Mouse (Mus musculus) heart, embryonic 13.5 days (tissue): ENCODE results near the gene Rpl9-ps1. TPM values are rescaled to one million over a fixed set of nuclear protein-coding genes. Genes with fewer than 3 reads are reported as not detected.

Source experiments
- ATAC-seq: fragments of 200-750 bp; cut with Nextera tagmentation; 2 replicates; pipeline ENCODE4 v1.8.0; 2017; ENCODE audit warnings: moderate TSS enrichment; ENCODE audit not compliant: insufficient number of reproducible peaks, low FRiP score, low TSS enrichment; ENCODE audit errors: extremely low read depth
- H3K27ac ChIP-seq: fragments of 300-500 bp; sonication (generic); replicated peaks from 2 replicates; pipeline ENCODE4 v1.5.1; 2015; ENCODE audit warnings: moderate library complexity, mild to moderate bottlenecking, inconsistent platforms
- H3K27me3 ChIP-seq: fragments of 300-500 bp; sonication (generic); replicated peaks from 2 replicates; pipeline ENCODE4 v1.6.1; 2015; ENCODE audit warnings: mild to moderate bottlenecking, inconsistent platforms
- H3K36me3 ChIP-seq: fragments of 300-500 bp; sonication (generic); 2 replicates; pipeline ENCODE4 v1.6.1; 2015; ENCODE audit warnings: mild to moderate bottlenecking, inconsistent platforms
- H3K4me1 ChIP-seq: fragments of 300-500 bp; sonication (generic); 2 replicates; pipeline ENCODE4 v1.6.1; 2015; ENCODE audit warnings: inconsistent platforms
- H3K4me2 ChIP-seq: fragments of 300-500 bp; sonication (generic); 2 replicates; pipeline ENCODE4 v1.6.1; 2015; ENCODE audit warnings: inconsistent platforms, mild to moderate bottlenecking, moderate library complexity
- H3K4me3 ChIP-seq: fragments of 300-500 bp; sonication (generic); 2 replicates; pipeline ENCODE4 v1.5.1; 2015; ENCODE audit warnings: moderate library complexity, mild to moderate bottlenecking, inconsistent platforms
- H3K9ac ChIP-seq: fragments of 300-500 bp; sonication (generic); 2 replicates; pipeline ENCODE4 v1.6.1; 2015; ENCODE audit warnings: inconsistent platforms, mild to moderate bottlenecking, moderate library complexity
- H3K9me3 ChIP-seq: fragments of 300-500 bp; sonication (generic); 2 replicates; pipeline ENCODE4 v1.6.1; 2016; ENCODE audit warnings: inconsistent platforms
- WGBS: fragments of 180-500 bp; shearing (Covaris S2); methylation state at CpG from one replicate; pipeline ENCODE4 v1.1.7; 2015; ENCODE audit warnings: mixed read lengths; 5-methylcytosine and 5-hydroxymethylcytosine counted together
- polyA plus RNA-seq: library from polyadenylated mRNA; unstranded; fragments of >200 nt; fragmentation: Nextera tagmentation; extraction: Ambion mirVana; gene quantifications from 2 replicates; pipeline ENCODE4 v1.2.1, GENCODE M21; 2015

Gene Rpl9-ps1
- polyA plus RNA-seq, 1 experiment from 2014 or later: not detected

DNA sequence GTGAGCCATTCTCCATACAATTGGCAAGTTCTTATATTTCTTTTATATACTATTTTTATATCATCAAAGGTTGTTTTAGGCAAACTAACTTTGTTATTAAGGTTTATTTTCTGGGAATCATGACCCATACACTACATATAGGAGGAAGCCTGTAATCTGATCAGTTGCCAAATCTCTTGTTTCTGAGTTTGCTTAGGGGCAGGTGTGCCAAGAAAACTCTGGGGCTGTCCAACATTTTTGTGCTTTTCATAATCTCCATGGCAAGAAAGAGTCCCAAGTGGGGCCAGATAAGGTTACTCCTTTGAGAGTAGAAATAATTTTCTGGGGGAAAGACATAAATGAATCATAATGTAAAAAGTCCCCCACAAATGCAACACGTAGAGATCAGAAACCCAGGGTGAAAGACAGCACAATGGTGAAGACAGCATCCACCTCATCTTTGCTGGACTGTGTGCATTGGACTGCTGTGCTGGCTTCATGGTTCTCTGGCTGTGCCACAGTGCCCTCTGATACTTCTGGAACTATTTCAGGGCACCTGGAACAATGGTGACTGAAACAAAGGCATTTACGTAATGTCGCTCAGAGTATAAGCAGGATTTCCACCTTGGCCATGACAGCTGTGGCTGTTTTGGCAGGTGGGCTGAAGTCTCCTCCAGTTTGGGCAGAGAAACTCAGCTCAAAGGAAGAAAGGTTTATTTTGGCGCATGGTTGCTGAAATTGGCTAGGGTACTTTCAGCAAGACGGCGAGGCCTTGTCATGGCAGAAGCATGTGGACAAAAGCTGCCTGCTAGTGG lies 1.1 kb upstream of the Rpl9-ps1 start:
- Histone ChIP-seq H3K9ac (no peak overlapping the region), H3K36me3 (no peaks in the 10 kb centered on the region), H3K4me1 (no peaks in the 10 kb centered on the region), H3K27ac (no peak overlapping the region), H3K27me3 (no peaks in the 10 kb centered on the region), H3K4me2 (no peak overlapping the region), H3K9me3 (0 out of 2 replicates have a peak, but pooled peaks cover 4% of the 10 kb centered on the region), H3K4me3 (no peak overlapping the region)
- 87% methylated on average over 6 of the region's 6 CpGs for WGBS
- ATAC-seq: no peak

DNA sequence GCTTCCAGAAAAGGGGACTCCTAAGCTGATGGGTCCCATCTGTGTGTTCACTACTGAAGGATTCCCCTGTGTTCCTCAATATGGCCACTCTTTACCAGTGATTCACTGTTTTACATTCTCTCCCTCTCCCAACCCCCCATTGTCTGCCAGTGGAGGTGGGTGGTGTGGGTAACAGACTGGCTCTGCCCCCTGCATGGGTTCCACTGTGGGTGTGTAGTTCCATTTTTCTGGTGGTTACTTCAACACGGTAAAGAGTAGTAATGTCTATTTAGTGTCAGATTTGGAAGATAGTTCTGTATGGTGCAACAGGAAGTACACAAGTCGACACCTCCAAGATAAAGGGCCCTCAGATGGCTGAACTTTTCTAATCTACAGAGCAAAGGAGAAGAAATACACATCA lies 4.2 kb downstream of the Rpl9-ps1 start:
- no peak overlapping the region for H3K4me3 ChIP-seq
- H3K27ac ChIP-seq: no peak overlapping the region
- no peak overlapping the region for H3K4me2 ChIP-seq
- no peaks in the 10 kb centered on the region for H3K27me3 ChIP-seq
- H3K36me3 ChIP-seq: no peaks in the 10 kb centered on the region
- no peak for ATAC-seq
- no peak overlapping the region for H3K9ac ChIP-seq
- H3K9me3 ChIP-seq: 0 out of 2 replicates have a peak, but pooled peaks cover 4% of the 10 kb centered on the region
- WGBS: 44% methylated on average over 2 of the region's 2 CpGs
- H3K4me1 ChIP-seq: peaks cover 12% of the 10 kb centered on the region

DNA sequence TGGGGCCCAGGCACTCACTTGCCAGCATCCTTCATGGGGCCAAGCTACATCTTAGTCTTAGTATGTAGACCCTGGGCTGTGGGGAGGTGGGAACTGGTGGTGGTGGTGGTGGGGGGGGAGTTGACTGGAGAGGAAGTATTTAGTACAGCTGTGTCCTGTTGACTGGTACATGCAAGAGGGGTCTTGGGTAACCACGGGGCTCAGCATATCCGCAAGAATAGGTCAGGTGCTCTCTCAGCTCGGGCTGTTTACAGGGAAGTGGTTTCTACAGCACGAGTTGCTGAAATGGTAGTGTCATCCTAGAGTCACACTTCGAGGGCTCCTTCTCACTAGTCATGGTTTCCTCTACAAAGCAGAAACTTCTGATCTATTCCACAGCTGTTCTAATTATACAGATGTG lies 5.3 kb downstream of the Rpl9-ps1 start:
- Histone ChIP-seq H3K27me3 (no peaks in the 10 kb centered on the region), H3K27ac (no peak overlapping the region), H3K4me2 (no peak overlapping the region), H3K4me3 (no peak overlapping the region), H3K9me3 (0 out of 2 replicates have a peak, but pooled peaks cover 1% of the 10 kb centered on the region), H3K36me3 (no peaks in the 10 kb centered on the region), H3K4me1 (peaks cover 12% of the 10 kb centered on the region), H3K9ac (no peak overlapping the region)
- 65% methylated on average over 5 of the region's 5 CpGs for WGBS
- ATAC-seq: no peak

DNA sequence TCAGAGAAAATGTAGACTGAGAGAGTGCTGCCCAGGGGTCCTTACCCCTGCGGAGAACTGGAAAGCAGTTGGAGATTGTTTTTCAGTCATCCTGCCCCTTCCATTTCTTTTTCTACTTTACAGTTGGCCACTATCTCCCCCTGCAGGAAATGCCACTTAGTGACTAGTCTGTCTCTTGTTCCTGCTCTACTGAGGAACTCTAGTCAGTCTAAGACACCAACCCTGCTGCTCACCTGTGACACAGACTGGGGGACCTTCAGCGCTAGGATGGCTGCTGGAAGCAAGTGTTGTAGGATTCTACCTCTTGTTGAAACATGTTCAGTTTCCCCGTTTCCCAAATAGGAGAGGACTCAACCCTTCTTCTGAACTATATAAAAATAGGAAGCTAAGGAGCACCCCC lies 5.9 kb downstream of the Rpl9-ps1 start:
- no peak overlapping the region for H3K4me2 ChIP-seq
- no peak for ATAC-seq
- no peak overlapping the region for H3K4me3 ChIP-seq
- H3K4me1 ChIP-seq: peaks cover 12% of the 10 kb centered on the region
- H3K9me3 ChIP-seq: no peaks in the 10 kb centered on the region
- H3K27ac ChIP-seq: no peak overlapping the region
- H3K27me3 ChIP-seq: no peaks in the 10 kb centered on the region
- H3K9ac ChIP-seq: no peak overlapping the region
- WGBS: 59% methylated on average over 3 of the region's 3 CpGs
- H3K36me3 ChIP-seq: no peaks in the 10 kb centered on the region

DNA sequence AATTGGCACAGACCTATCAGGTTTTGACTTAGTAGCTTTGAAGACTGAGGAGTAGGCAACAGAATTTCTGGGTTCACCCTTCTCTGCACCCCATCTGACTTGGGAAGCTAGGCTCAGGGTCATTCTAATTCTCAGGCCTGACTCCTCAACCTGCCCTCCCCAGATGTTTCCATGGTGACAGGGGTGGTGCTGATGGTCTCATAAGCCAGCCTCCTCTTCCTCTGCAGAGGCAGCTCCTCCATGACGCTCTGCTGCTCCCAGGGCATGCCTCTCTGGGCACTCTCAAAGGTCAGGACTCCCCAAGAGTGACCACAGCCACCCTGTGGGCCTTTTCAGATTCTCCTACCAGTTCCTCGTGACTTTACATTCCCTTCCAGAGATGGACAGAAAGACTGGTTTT lies 6.5 kb downstream of the Rpl9-ps1 start:
- no peak for ATAC-seq
- H3K9me3 ChIP-seq: no peaks in the 10 kb centered on the region
- 61% methylated on average over 2 of the region's 2 CpGs for WGBS

DNA sequence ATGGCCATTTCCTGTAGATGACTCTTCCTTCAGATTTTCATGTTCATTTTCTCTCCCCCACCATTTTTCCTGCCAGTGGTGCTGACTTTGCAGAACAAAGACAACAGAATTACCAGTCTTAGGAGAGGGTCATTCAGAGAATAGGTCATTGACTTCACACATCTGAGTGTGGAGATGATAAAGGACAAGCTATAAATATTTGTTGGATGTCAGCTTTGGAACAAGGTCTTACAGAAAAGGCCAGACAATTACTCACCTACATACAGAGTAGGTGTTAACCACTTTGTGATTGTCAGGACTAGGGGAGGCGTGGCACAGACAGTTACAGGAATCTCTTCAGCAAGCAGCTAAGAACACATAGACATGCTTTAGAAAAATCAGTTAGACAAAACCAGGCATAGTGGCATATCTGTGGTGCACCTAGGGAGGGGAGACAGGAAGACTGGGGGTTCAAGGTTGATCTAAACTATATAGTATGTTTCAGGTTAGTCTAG lies 8.6 kb downstream of the Rpl9-ps1 start:
- Histone ChIP-seq H3K4me1 (peaks cover 26% of the 10 kb centered on the region), H3K36me3 (no peaks in the 10 kb centered on the region), H3K4me3 (no peak overlapping the region), H3K4me2 (no peak overlapping the region), H3K9ac (no peak overlapping the region), H3K27me3 (no peaks in the 10 kb centered on the region), H3K9me3 (no peaks in the 10 kb centered on the region), H3K27ac (peak overlapping the region; percentile 39)
- no peak; the same call in 1 of the 2 replicates for ATAC-seq
- WGBS: 48% methylated on average over 1 of the region's 1 CpGs

More for the DNA sequence above, 6.5 kb downstream of the Rpl9-ps1 start:
- H3K9ac ChIP-seq: no peak overlapping the region
- H3K4me2 ChIP-seq: no peak overlapping the region
- peaks cover 16% of the 10 kb centered on the region for H3K4me1 ChIP-seq
- no peaks in the 10 kb centered on the region for H3K36me3 ChIP-seq
- no peak overlapping the region for H3K27ac ChIP-seq
- no peaks in the 10 kb centered on the region for H3K27me3 ChIP-seq
- H3K4me3 ChIP-seq: no peak overlapping the region

DNA sequence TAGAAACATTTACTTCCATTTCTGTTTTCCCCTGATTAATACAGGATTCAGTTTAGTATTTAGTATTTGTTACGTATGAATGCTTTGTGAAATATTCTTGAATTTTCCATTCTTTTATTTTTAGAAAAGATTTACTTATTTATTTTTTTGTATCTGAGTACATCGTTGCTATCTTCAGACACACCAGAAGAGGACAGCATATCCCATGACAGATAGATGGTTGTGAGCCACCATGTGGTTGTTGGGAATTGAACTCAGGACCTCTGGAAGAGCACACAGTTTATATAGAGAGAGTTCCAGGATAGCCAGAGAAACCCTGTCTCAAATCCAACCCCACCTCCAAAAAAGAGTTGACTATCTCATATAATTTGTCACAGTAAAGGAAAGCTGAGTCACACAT lies 10.5 kb downstream of the Rpl9-ps1 start:
- no peaks in the 10 kb centered on the region for H3K27me3 ChIP-seq
- no peak overlapping the region for H3K4me2 ChIP-seq
- no peak overlapping the region for H3K4me3 ChIP-seq
- ATAC-seq: no peak
- no peaks in the 10 kb centered on the region for H3K9me3 ChIP-seq
- H3K27ac ChIP-seq: no peak overlapping the region
- H3K9ac ChIP-seq: no peak overlapping the region
- H3K36me3 ChIP-seq: no peaks in the 10 kb centered on the region
- peaks cover 36% of the 10 kb centered on the region for H3K4me1 ChIP-seq
- WGBS: 79% methylated on average over 2 of the region's 2 CpGs

DNA sequence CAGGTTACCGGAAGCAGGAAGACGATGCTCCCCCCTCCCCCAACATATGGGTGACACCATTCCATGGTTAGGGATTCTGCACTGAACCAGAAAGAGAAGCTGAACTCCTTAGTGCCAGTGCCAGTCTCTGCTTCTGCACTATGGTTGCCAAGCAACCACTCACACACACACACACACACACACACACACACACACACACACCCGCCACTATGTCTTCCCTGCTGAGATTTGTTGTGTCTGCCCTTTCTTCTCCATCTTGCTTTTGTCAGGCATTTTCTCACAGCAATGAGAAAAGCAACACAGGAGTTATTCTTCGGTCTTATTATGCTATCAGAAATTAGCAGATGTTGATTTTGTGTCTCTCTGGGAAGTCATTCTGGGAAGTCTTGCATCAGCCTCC lies 11.0 kb downstream of the Rpl9-ps1 start:
- Histone ChIP-seq H3K27ac (no peak overlapping the region), H3K4me1 (peaks cover 36% of the 10 kb centered on the region), H3K4me2 (no peak overlapping the region), H3K4me3 (no peak overlapping the region), H3K9ac (no peak overlapping the region), H3K27me3 (no peaks in the 10 kb centered on the region), H3K36me3 (no peaks in the 10 kb centered on the region), H3K9me3 (no peaks in the 10 kb centered on the region)
- WGBS: 64% methylated on average over 4 of the region's 4 CpGs
- ATAC-seq: no peak

DNA sequence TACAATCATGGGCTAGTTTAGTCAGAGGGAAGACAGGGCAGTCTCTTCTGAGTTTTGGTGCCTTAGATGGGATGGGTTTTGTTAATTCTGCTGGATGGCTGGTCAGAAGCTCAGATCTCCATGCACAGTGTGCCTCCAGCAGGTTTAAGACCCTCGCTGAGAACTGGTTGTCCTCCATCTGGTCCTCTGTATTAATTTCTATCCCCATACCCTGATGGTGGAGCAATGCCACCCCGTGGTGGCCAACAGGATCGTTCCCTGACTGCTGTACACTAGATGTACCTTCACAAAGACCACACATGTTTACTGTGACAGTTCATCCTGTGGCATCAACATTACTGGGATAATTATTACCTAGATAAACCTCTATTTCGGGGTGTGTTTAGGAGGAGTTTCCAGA lies 12.7 kb downstream of the Rpl9-ps1 start:
- no peak overlapping the region for H3K9ac ChIP-seq
- H3K27me3 ChIP-seq: no peaks in the 10 kb centered on the region
- no peak for ATAC-seq
- 49% methylated on average over 4 of the region's 4 CpGs for WGBS
- H3K4me1 ChIP-seq: peaks cover 35% of the 10 kb centered on the region
- no peak overlapping the region for H3K27ac ChIP-seq
- H3K4me2 ChIP-seq: no peak overlapping the region
- no peaks in the 10 kb centered on the region for H3K9me3 ChIP-seq
- H3K36me3 ChIP-seq: no peaks in the 10 kb centered on the region
- no peak overlapping the region for H3K4me3 ChIP-seq

DNA sequence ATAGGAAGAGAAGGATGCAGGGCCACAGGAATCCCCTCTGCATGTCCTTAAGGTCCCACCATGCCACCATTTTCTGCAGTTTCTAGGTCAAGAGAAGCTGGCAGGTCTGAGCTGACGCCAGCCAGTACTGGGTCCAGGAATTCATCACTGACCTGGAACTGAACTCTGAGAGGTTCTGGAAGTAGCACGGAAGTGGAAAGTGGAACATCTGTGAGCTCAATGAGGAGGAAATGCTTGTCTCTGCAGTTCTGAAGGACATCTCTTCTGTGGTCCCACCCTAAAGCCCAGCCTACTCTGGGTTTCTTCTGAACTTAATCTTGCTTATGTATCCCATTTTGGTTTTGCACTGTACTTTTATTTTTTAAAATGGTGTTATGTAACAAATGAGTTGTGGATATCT lies 14.4 kb downstream of the Rpl9-ps1 start:
- Histone ChIP-seq H3K9me3 (no peaks in the 10 kb centered on the region), H3K27me3 (no peaks in the 10 kb centered on the region), H3K36me3 (no peaks in the 10 kb centered on the region), H3K4me1 (peaks cover 23% of the 10 kb centered on the region), H3K27ac (no peak overlapping the region), H3K9ac (no peak overlapping the region), H3K4me3 (no peak overlapping the region), H3K4me2 (no peak overlapping the region)
- ATAC-seq: no peak
- 62% methylated on average over 2 of the region's 2 CpGs for WGBS

DNA sequence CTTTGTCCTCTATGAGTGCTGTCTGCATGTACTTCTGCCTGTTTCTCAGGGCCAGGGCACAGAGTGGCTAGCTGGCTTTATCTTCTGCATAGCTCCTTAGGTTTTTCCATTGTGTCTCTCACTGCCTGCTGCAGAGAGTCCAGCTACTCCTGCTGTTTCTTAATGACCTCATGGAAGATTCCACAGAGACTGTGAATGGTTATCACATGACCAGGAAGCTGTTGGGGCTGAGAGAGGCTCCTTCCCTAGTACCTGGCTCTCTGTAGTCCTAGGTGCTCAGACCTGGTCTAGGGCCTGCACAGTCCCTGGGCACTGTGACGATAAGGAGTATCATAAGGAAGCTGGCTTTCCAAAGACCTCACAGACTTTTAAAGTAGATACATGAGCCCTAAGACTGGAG lies 14.8 kb downstream of the Rpl9-ps1 start:
- Histone ChIP-seq H3K27ac (no peak overlapping the region), H3K9me3 (no peaks in the 10 kb centered on the region), H3K27me3 (no peaks in the 10 kb centered on the region), H3K4me2 (no peak overlapping the region), H3K4me1 (peaks cover 23% of the 10 kb centered on the region), H3K36me3 (no peaks in the 10 kb centered on the region), H3K4me3 (no peak overlapping the region), H3K9ac (no peak overlapping the region)
- WGBS: 92% methylated on average over 1 of the region's 1 CpGs
- ATAC-seq: no peak

DNA sequence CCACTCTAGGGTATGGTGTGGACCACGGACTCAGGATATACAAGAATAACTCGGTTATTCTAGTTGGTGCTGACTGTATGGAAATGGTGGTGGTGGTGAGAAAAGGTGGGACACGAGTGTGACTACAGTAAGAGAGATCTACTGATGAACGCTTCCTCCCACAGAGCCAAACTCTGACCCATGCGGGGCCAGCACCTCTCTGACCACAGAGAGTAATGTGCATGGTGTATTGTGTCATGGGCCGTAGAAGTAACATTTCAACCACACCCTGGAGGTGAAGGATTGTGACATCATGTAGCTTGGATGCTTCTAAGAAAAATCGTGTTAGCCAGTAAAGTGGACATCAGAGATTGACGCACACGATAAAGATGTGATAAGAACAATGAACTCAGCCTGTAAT lies 16.6 kb downstream of the Rpl9-ps1 start:
- no peaks in the 10 kb centered on the region for H3K9me3 ChIP-seq
- no peaks in the 10 kb centered on the region for H3K36me3 ChIP-seq
- peaks cover 18% of the 10 kb centered on the region for H3K4me1 ChIP-seq
- no peak overlapping the region for H3K9ac ChIP-seq
- WGBS: 74% methylated on average over 9 of the region's 9 CpGs
- no peaks in the 10 kb centered on the region for H3K27me3 ChIP-seq
- H3K4me3 ChIP-seq: no peak overlapping the region
- ATAC-seq: no peak
- H3K4me2 ChIP-seq: no peak overlapping the region
- no peak overlapping the region for H3K27ac ChIP-seq
